Mouse (Mus musculus): ENCODE data around the gene Cdcp1. TPM values are rescaled to one million over a fixed set of nuclear protein-coding genes. Genes with fewer than 3 reads are reported as not detected.

Gene Cdcp1
- polyA plus RNA-seq, 1 experiment = not detected

GRCm38 (mm10) chr9:123186151-123186550 is 29.7 kb downstream of the Cdcp1 start:
- Histone ChIP-seq H3K4me3 (ENCODE audit: insufficient read depth, poor library complexity, severe bottlenecking) (no peak overlapping the region), H3K79me3 (ENCODE audit: low read depth) (no peaks in the 10 kb centered on the region), H3ac (ENCODE audit: control insufficient read depth, insufficient read length, low read depth) (no peak overlapping the region), H3K36me3 (ENCODE audit: control insufficient read depth, insufficient read depth) (no peaks in the 10 kb centered on the region), H3K79me2 (ENCODE audit: control insufficient read depth, insufficient read depth) (no peaks in the 10 kb centered on the region), H3K27me3 (ENCODE audit: control insufficient read depth, insufficient read depth, insufficient read length) (no peaks in the 10 kb centered on the region)
- TF ChIP-seq CEBPB (IDR thresholded peaks at IDR 0.05; ENCODE audit: low read depth) (no peak), CTCF (IDR thresholded peaks at IDR 0.05; ENCODE audit: control insufficient read depth, insufficient read depth, insufficient read length) (no peak), MAX (IDR thresholded peaks at IDR 0.05) (no peak), FOSL1 (IDR thresholded peaks at IDR 0.05; ENCODE audit: insufficient read depth, low read length, poor library complexity, severe bottlenecking) (no peak), MYOG (IDR thresholded peaks at IDR 0.05; ENCODE audit: control insufficient read depth, extremely low read depth, insufficient read length) (no peak), MYOD1 (IDR thresholded peaks at IDR 0.05; ENCODE audit: control insufficient read depth, insufficient read length, low read depth) (no peak), USF1 (IDR thresholded peaks at IDR 0.05; ENCODE audit: low read depth) (no peak)

GRCm38 (mm10) chr9:123185546-123185945 is 30.3 kb downstream of the Cdcp1 start:
- no peaks in the 10 kb centered on the region for H3K79me3 ChIP-seq (ENCODE audit: low read depth)
- H3K79me2 ChIP-seq (ENCODE audit: control insufficient read depth, insufficient read depth) = no peaks in the 10 kb centered on the region
- TF ChIP-seq MYOD1 (IDR thresholded peaks at IDR 0.05; ENCODE audit: control insufficient read depth, insufficient read length, low read depth) = no peak
- no peak for TF ChIP-seq USF1 (IDR thresholded peaks at IDR 0.05; ENCODE audit: low read depth)
- TF ChIP-seq MYOG (IDR thresholded peaks at IDR 0.05; ENCODE audit: control insufficient read depth, extremely low read depth, insufficient read length) = no peak
- TF ChIP-seq CEBPB (IDR thresholded peaks at IDR 0.05; ENCODE audit: low read depth) = no peak
- TF ChIP-seq FOSL1 (IDR thresholded peaks at IDR 0.05; ENCODE audit: insufficient read depth, low read length, poor library complexity, severe bottlenecking) = no peak
- TF ChIP-seq MAX (IDR thresholded peaks at IDR 0.05) = no peak
- no peak for TF ChIP-seq CTCF (IDR thresholded peaks at IDR 0.05; ENCODE audit: control insufficient read depth, insufficient read depth, insufficient read length)
- H3K27me3 ChIP-seq (ENCODE audit: control insufficient read depth, insufficient read depth, insufficient read length) = no peaks in the 10 kb centered on the region
- H3ac ChIP-seq (ENCODE audit: control insufficient read depth, insufficient read length, low read depth) = no peak overlapping the region
- no peak overlapping the region for H3K4me3 ChIP-seq (ENCODE audit: insufficient read depth, poor library complexity, severe bottlenecking)
- H3K36me3 ChIP-seq (ENCODE audit: control insufficient read depth, insufficient read depth) = no peaks in the 10 kb centered on the region

GRCm38 (mm10) chr9:123183226-123183625 is 32.6 kb downstream of the Cdcp1 start:
- Histone ChIP-seq H3K79me3 (ENCODE audit: low read depth) (no peaks in the 10 kb centered on the region), H3K27me3 (ENCODE audit: control insufficient read depth, insufficient read depth, insufficient read length) (no peaks in the 10 kb centered on the region), H3ac (ENCODE audit: control insufficient read depth, insufficient read length, low read depth) (no peak overlapping the region), H3K36me3 (ENCODE audit: control insufficient read depth, insufficient read depth) (no peaks in the 10 kb centered on the region), H3K79me2 (ENCODE audit: control insufficient read depth, insufficient read depth) (no peaks in the 10 kb centered on the region), H3K4me3 (ENCODE audit: insufficient read depth, poor library complexity, severe bottlenecking) (no peak overlapping the region)
- TF ChIP-seq FOSL1 (IDR thresholded peaks at IDR 0.05; ENCODE audit: insufficient read depth, low read length, poor library complexity, severe bottlenecking) (no peak), MYOG (IDR thresholded peaks at IDR 0.05; ENCODE audit: control insufficient read depth, extremely low read depth, insufficient read length) (no peak), MYOD1 (IDR thresholded peaks at IDR 0.05; ENCODE audit: control insufficient read depth, insufficient read length, low read depth) (no peak), CTCF (IDR thresholded peaks at IDR 0.05; ENCODE audit: control insufficient read depth, insufficient read depth, insufficient read length) (no peak), USF1 (IDR thresholded peaks at IDR 0.05; ENCODE audit: low read depth) (no peak), CEBPB (IDR thresholded peaks at IDR 0.05; ENCODE audit: low read depth) (no peak), MAX (IDR thresholded peaks at IDR 0.05) (no peak)

- H3K27me3 ChIP-seq (ENCODE audit: control insufficient read depth, insufficient read depth, insufficient read length) = no peaks in the 10 kb centered on the region
- TF ChIP-seq CEBPB (IDR thresholded peaks at IDR 0.05; ENCODE audit: low read depth) (no peak), CTCF (IDR thresholded peaks at IDR 0.05; ENCODE audit: control insufficient read depth, insufficient read depth, insufficient read length) (no peak), MYOG (IDR thresholded peaks at IDR 0.05; ENCODE audit: control insufficient read depth, extremely low read depth, insufficient read length) (no peak), USF1 (IDR thresholded peaks at IDR 0.05; ENCODE audit: low read depth) (no peak), MYOD1 (IDR thresholded peaks at IDR 0.05; ENCODE audit: control insufficient read depth, insufficient read length, low read depth) (no peak), FOSL1 (IDR thresholded peaks at IDR 0.05; ENCODE audit: insufficient read depth, low read length, poor library complexity, severe bottlenecking) (no peak), MAX (IDR thresholded peaks at IDR 0.05) (no peak)
- H3K79me3 ChIP-seq (ENCODE audit: low read depth) = no peaks in the 10 kb centered on the region
- no peak overlapping the region for H3ac ChIP-seq (ENCODE audit: control insufficient read depth, insufficient read length, low read depth)
- H3K4me3 ChIP-seq (ENCODE audit: insufficient read depth, poor library complexity, severe bottlenecking) = no peak overlapping the region
- H3K36me3 ChIP-seq (ENCODE audit: control insufficient read depth, insufficient read depth) = no peaks in the 10 kb centered on the region
- no peaks in the 10 kb centered on the region for H3K79me2 ChIP-seq (ENCODE audit: control insufficient read depth, insufficient read depth)
Observed at GRCm38 (mm10) chr9:123180003-123180402, 35.8 kb downstream of the Cdcp1 start.

- no peak overlapping the region for H3K4me3 ChIP-seq (ENCODE audit: insufficient read depth, poor library complexity, severe bottlenecking)
- no peaks in the 10 kb centered on the region for H3K79me3 ChIP-seq (ENCODE audit: low read depth)
- TF ChIP-seq MAX (IDR thresholded peaks at IDR 0.05) (no peak), CEBPB (IDR thresholded peaks at IDR 0.05; ENCODE audit: low read depth) (no peak), USF1 (IDR thresholded peaks at IDR 0.05; ENCODE audit: low read depth) (no peak), MYOD1 (IDR thresholded peaks at IDR 0.05; ENCODE audit: control insufficient read depth, insufficient read length, low read depth) (no peak), FOSL1 (IDR thresholded peaks at IDR 0.05; ENCODE audit: insufficient read depth, low read length, poor library complexity, severe bottlenecking) (no peak), CTCF (IDR thresholded peaks at IDR 0.05; ENCODE audit: control insufficient read depth, insufficient read depth, insufficient read length) (no peak), MYOG (IDR thresholded peaks at IDR 0.05; ENCODE audit: control insufficient read depth, extremely low read depth, insufficient read length) (no peak)
- H3K27me3 ChIP-seq (ENCODE audit: control insufficient read depth, insufficient read depth, insufficient read length) = no peaks in the 10 kb centered on the region
- H3K79me2 ChIP-seq (ENCODE audit: control insufficient read depth, insufficient read depth) = no peaks in the 10 kb centered on the region
- H3ac ChIP-seq (ENCODE audit: control insufficient read depth, insufficient read length, low read depth) = no peak overlapping the region
- no peaks in the 10 kb centered on the region for H3K36me3 ChIP-seq (ENCODE audit: control insufficient read depth, insufficient read depth)
Observed at GRCm38 (mm10) chr9:123177380-123178048, 38.3 kb downstream of the Cdcp1 start.

Measured in C2C12 (cell line).